Mouse (Mus musculus): ENCODE results near the gene Dnm1. TPM values are rescaled to one million over a fixed set of nuclear protein-coding genes. Genes with fewer than 3 reads are reported as not detected.
"Not testable (repeated sequence)": the region's sequence is repeated elsewhere in the genome, so short reads cannot be mapped to it uniquely, and the experiment has no call there.

Gene Dnm1
- total and polyA plus RNA-seq, 3 experiments, result 4.0 to 23.1 (median 5.5) TPM

DNA sequence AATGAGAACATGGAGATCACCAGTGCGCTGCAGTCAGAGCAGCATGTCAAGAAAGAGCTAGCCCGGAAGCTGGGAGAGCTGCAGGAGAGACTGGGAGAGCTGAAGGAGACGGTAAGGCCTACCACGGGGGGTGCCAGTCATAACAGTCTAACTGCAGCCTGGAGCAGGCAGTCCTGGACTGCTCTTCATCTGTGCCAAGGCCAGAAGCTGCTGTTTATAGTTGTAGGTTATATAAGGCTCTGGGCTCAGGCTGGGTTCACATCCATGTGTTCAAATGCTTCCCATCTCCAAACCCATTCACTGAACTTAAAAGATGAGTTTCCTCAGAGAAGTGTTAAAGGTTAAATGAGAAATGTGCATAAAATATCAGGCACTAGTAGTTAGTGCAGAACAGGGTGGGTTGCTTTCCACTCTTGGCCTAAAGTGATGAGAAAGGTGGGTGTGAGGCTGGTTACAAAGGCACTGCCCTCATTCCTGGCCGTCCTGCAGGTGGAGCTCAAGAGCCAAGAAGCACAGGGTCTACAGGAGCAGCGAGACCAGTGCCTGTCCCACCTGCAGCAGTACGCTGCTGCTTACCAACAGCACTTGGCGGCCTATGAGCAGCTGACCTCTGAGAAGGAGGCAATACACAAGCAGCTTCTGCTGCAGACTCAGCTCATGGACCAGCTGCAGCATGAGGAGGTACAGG, 48.8 kb downstream of the Dnm1 start:
- Histone ChIP-seq H3K4me1 (ENCODE audit: control insufficient read depth, insufficient read depth, low read length) (no peaks in the 10 kb centered on the region), H3K9ac (ENCODE audit: low read depth, low read length) (no peak overlapping the region), H3K79me2 (replicated peaks; ENCODE audit: control insufficient read depth, insufficient read depth, low read length) (no peaks in the 10 kb centered on the region), H3K27me3 (ENCODE audit: control insufficient read depth, insufficient read depth, low read length) (no peaks in the 10 kb centered on the region), H3K4me3 (no peak overlapping the region), H3K36me3 (ENCODE audit: control insufficient read depth, insufficient read depth, low read length) (no peaks in the 10 kb centered on the region), H3K27ac (no peak overlapping the region)
- 64% methylated on average over 8 of the region's 8 CpGs for WGBS
- intact Hi-C loops (cut with DNase I), result no loop called here
- TF ChIP-seq POLR2A (IDR thresholded peaks at IDR 0.05; ENCODE audit: insufficient read depth, low read depth, low read length) (no peak), CTCF (IDR thresholded peaks at IDR 0.05) (peak; percentile 70), EP300 (IDR thresholded peaks at IDR 0.05; ENCODE audit: insufficient read depth, low read depth, low read length) (0 out of 2 replicates have a peak, but pooled peaks have one; percentile 8)
- DNase-seq, result peak in 1 of 2 experiments; percentile 61

DNA sequence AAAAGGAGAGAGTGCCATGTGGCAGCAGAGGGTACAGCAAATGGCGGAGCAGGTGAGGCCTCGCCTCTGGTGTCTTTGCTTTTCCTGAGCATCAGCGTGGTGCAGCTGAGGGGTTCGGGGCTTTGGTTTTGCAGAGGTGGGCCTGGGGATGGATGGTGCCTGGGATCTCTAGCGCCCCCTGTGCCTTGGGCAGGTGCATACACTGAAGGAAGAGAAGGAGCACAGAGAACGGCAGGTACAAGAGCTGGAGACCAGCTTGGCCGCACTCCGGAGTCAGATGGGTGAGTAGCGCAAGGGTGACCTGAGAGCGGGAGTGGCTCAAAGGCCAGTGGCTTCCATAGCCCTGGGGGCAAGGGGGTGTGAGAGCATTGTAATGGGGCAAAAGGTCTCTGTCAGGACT, 50.2 kb downstream of the Dnm1 start:
- Histone ChIP-seq H3K79me2 (replicated peaks; ENCODE audit: control insufficient read depth, insufficient read depth, low read length) (no peaks in the 10 kb centered on the region), H3K27me3 (ENCODE audit: control insufficient read depth, insufficient read depth, low read length) (no peaks in the 10 kb centered on the region), H3K4me3 (no peak overlapping the region), H3K27ac (no peak overlapping the region), H3K9ac (ENCODE audit: low read depth, low read length) (no peak overlapping the region), H3K36me3 (ENCODE audit: control insufficient read depth, insufficient read depth, low read length) (no peaks in the 10 kb centered on the region), H3K4me1 (ENCODE audit: control insufficient read depth, insufficient read depth, low read length) (no peaks in the 10 kb centered on the region)
- DNase-seq, result no peak
- 93% methylated on average over 10 of the region's 10 CpGs for WGBS
- TF ChIP-seq CTCF (IDR thresholded peaks at IDR 0.05) (peak; percentile 42), POLR2A (IDR thresholded peaks at IDR 0.05; ENCODE audit: insufficient read depth, low read depth, low read length) (no peak), EP300 (IDR thresholded peaks at IDR 0.05; ENCODE audit: insufficient read depth, low read depth, low read length) (no peak)
- intact Hi-C loops (cut with DNase I), result no loop called here

DNA sequence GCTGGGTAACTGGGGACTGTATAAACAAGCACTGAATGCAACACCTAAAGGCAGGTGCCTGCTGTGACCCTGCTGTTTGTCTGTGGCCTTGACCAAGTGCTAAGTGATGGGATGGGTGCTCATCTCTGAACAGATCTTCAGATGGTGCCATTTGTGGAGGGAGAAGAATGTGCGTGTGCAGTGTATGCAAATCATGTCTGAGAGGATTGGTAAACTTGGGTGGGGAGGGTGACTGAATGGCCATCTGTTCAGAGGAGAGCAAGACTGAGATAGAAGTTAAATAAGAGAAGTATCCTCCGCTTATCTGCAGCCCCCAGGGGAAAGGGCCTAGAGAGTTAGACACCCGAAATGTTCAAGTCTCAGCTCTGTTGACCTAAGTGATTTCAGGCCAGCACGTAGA, 53.7 kb downstream of the Dnm1 start:
- no peaks in the 10 kb centered on the region for H3K79me2 ChIP-seq (replicated peaks; ENCODE audit: control insufficient read depth, insufficient read depth, low read length)
- intact Hi-C loops (cut with DNase I), result no loop called here
- no peak for TF ChIP-seq CTCF (IDR thresholded peaks at IDR 0.05)
- TF ChIP-seq EP300 (IDR thresholded peaks at IDR 0.05; ENCODE audit: insufficient read depth, low read depth, low read length), result no peak
- no peak for TF ChIP-seq POLR2A (IDR thresholded peaks at IDR 0.05; ENCODE audit: insufficient read depth, low read depth, low read length)
- WGBS, result 83% methylated on average over 4 of the region's 4 CpGs
- DNase-seq, result no peak
- no peak overlapping the region for H3K27ac ChIP-seq
- H3K9ac ChIP-seq (ENCODE audit: low read depth, low read length), result no peak overlapping the region
- no peak overlapping the region for H3K4me3 ChIP-seq
- H3K4me1 ChIP-seq (ENCODE audit: control insufficient read depth, insufficient read depth, low read length), result peaks cover 1% of the 10 kb centered on the region
- H3K27me3 ChIP-seq (ENCODE audit: control insufficient read depth, insufficient read depth, low read length), result no peaks in the 10 kb centered on the region
- H3K36me3 ChIP-seq (ENCODE audit: control insufficient read depth, insufficient read depth, low read length), result no peaks in the 10 kb centered on the region

DNA sequence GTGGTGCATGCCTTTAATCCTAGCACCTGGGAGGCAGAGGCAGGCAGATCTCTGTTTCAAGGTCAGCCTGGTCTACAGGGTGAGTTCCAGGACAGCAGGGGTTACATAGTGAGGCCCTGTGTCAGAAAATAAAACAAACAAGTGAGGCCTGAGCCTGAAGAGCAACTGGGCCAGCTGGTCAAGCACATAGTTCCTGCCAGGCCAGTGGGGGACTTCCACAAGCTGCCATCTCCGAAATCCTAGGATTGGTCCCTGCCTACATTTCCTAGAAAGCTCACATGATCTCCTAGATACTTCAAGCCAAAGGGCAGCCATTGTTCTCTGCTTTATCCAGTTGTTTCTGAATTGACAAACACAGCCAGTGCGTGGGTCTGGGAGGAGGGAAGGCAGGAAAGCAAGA, 57.3 kb downstream of the Dnm1 start:
- intact Hi-C loops (cut with DNase I); H3K9ac ChIP-seq (ENCODE audit: low read depth, low read length); H3K27ac ChIP-seq; H3K4me3 ChIP-seq; H3K79me2 ChIP-seq (replicated peaks; ENCODE audit: control insufficient read depth, insufficient read depth, low read length); H3K4me1 ChIP-seq (ENCODE audit: control insufficient read depth, insufficient read depth, low read length); DNase-seq; H3K36me3 ChIP-seq (ENCODE audit: control insufficient read depth, insufficient read depth, low read length); H3K27me3 ChIP-seq (ENCODE audit: control insufficient read depth, insufficient read depth, low read length): not testable (repeated sequence)
- WGBS, result 73% methylated on average over 2 of the region's 2 CpGs

DNA sequence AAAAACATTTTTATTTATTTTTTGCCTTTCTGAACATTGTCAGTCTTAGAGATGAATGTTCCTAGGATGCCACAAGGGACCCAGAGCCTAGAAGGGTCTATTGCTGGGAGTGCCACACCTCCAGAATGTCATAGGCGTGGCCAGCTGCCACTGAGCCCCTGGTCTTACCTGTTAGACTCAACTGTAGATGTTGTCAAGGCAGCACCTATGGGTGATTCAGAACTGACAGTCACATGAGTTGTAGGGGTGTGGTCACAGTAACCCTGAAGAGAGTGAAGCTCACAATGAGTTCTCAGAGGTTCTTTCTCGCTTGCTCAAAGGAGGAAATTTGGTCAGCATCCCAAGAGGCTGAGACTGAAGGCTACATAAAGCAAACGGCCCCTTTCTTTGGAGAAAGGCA, 57.9 kb downstream of the Dnm1 start:
- no peaks in the 10 kb centered on the region; the same call in 1 of the 2 replicates for H3K36me3 ChIP-seq (ENCODE audit: control insufficient read depth, insufficient read depth, low read length)

DNA sequence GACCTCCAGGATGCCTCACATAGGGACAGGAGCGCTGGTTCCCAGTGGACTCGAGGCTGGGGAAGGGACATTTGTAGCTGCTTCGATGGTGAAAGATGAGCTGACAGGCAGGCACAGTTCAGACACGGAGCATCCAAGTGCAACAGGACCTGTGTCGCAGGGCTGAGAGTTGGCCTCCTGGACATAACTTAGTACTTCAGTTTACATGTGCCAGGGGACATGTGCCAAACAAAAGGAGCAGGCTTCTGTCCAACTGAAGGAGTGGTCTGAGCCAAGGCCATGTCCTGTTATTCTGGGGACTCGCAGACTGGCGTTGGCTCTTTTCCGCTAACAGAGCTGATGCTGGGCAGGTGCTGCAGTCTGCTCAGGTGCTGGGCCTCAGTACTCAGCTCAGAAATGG, 58.8 kb downstream of the Dnm1 start:
- no peaks in the 10 kb centered on the region for H3K27me3 ChIP-seq (ENCODE audit: control insufficient read depth, insufficient read depth, low read length)
- H3K4me3 ChIP-seq, result no peak overlapping the region
- H3K79me2 ChIP-seq (replicated peaks; ENCODE audit: control insufficient read depth, insufficient read depth, low read length), result peaks cover 2% of the 10 kb centered on the region; the same call in 1 of the 2 replicates
- 18% methylated on average over 8 of the region's 8 CpGs for WGBS
- peak overlapping the region; percentile 9; the same call in 1 of the 2 replicates for H3K27ac ChIP-seq
- no peaks in the 10 kb centered on the region; the same call in 1 of the 2 replicates for H3K36me3 ChIP-seq (ENCODE audit: control insufficient read depth, insufficient read depth, low read length)
- DNase-seq, result peak; percentile 61 to 79
- intact Hi-C loops (cut with DNase I), result no loop called here
- no peak overlapping the region for H3K9ac ChIP-seq (ENCODE audit: low read depth, low read length)
- peaks cover 5% of the 10 kb centered on the region for H3K4me1 ChIP-seq (ENCODE audit: control insufficient read depth, insufficient read depth, low read length)
- TF ChIP-seq POLR2A (IDR thresholded peaks at IDR 0.05; ENCODE audit: insufficient read depth, low read depth, low read length), result no peak
- 0 out of 2 replicates have a peak, but pooled peaks have one; percentile 20 for TF ChIP-seq EP300 (IDR thresholded peaks at IDR 0.05; ENCODE audit: insufficient read depth, low read depth, low read length)

More for the DNA sequence above, 57.9 kb downstream of the Dnm1 start:
- intact Hi-C loops (cut with DNase I), result no loop called here
- H3K4me1 ChIP-seq (ENCODE audit: control insufficient read depth, insufficient read depth, low read length), result peaks cover 5% of the 10 kb centered on the region
- H3K9ac ChIP-seq (ENCODE audit: low read depth, low read length), result no peak overlapping the region
- peaks cover 2% of the 10 kb centered on the region; the same call in 1 of the 2 replicates for H3K79me2 ChIP-seq (replicated peaks; ENCODE audit: control insufficient read depth, insufficient read depth, low read length)
- H3K27ac ChIP-seq, result no peak overlapping the region
- TF ChIP-seq POLR2A (IDR thresholded peaks at IDR 0.05; ENCODE audit: insufficient read depth, low read depth, low read length), result no peak
- no peak for TF ChIP-seq CTCF (IDR thresholded peaks at IDR 0.05)
- TF ChIP-seq EP300 (IDR thresholded peaks at IDR 0.05; ENCODE audit: insufficient read depth, low read depth, low read length), result no peak
- H3K27me3 ChIP-seq (ENCODE audit: control insufficient read depth, insufficient read depth, low read length), result no peaks in the 10 kb centered on the region
- WGBS, result 69% methylated on average over 3 of the region's 3 CpGs
- DNase-seq, result no peak
- no peak overlapping the region for H3K4me3 ChIP-seq
